Mouse (Mus musculus): Measurements from ENCODE around the gene Aak1. TPM values are rescaled to one million over a fixed set of nuclear protein-coding genes. Genes with fewer than 3 reads are reported as not detected.

The Aak1 gene
- polyA plus RNA-seq, 1 experiment from 2014 or later = 18.8 TPM

GRCm38 (mm10) chr6:86909881-86910280 lies 60.6 kb downstream of the Aak1 start:
- 90% methylated on average over 7 of the region's 7 CpGs for WGBS
- H3K36me3 ChIP-seq = peaks cover 5% of the 10 kb centered on the region; the same call in 1 of the 2 replicates
- H3K27ac ChIP-seq = no peak overlapping the region
- H3K4me1 ChIP-seq (replicated peaks) = no peaks in the 10 kb centered on the region
- H3K27me3 ChIP-seq (ENCODE audit: insufficient read depth, poor library complexity, severe bottlenecking) = no peaks in the 10 kb centered on the region
- H3K4me3 ChIP-seq = no peak overlapping the region
- DNase-seq (ENCODE audit: low spot score) = no peak
- no peaks in the 10 kb centered on the region for H3K9me3 ChIP-seq

DNA sequence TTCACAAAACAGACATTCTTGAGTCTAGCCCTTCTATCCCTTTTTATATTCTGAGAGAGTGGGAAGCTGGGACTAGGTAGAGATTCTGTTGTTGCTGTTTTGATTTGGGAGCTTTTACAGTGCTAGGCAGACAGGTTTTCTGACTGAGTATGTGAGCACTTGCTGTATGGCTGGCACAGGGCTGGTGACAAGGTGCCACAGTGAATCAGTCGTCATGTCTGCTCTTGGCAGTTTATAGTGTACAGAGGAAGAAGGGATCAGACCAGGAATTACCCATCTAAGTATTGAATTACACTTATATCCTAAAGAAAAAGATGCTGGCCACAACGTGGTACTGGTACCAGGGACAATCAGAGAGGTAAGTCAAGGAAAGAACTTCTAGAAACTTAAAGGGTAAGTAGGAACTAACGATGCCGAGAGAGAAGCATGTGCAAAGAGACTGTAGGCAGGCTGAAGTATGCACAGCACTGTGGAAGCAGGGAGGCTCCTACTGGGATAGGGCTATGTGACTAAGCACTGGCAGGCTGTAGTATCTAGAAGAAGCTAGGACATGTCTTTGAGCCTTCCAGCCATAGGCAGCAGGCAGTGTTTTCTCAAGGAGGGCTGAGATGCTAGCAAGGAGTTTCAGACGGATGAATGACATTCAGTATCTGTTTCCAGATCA lies 67.0 kb downstream of the Aak1 start:
- peaks cover 3% of the 10 kb centered on the region; the same call in 1 of the 2 replicates for H3K36me3 ChIP-seq
- no peak for DNase-seq (ENCODE audit: low spot score)
- no peak overlapping the region for H3K4me3 ChIP-seq
- H3K27me3 ChIP-seq (ENCODE audit: insufficient read depth, poor library complexity, severe bottlenecking) = no peaks in the 10 kb centered on the region
- no peaks in the 10 kb centered on the region for H3K9me3 ChIP-seq
- 84% methylated on average over 5 of the region's 5 CpGs for whole genome bisulfite sequencing
- no peak overlapping the region for H3K27ac ChIP-seq
- H3K4me1 ChIP-seq (replicated peaks) = no peaks in the 10 kb centered on the region

- Histone ChIP-seq H3K36me3 (0 out of 2 replicates have a peak, but pooled peaks cover 2% of the 10 kb centered on the region), H3K4me3 (no peak overlapping the region), H3K27ac (no peak overlapping the region), H3K9me3 (no peaks in the 10 kb centered on the region), H3K4me1 (replicated peaks) (0 out of 2 replicates have a peak, but pooled peaks cover 3% of the 10 kb centered on the region), H3K27me3 (ENCODE audit: insufficient read depth, poor library complexity, severe bottlenecking) (no peaks in the 10 kb centered on the region)
- 75% methylated on average over 4 of the region's 4 CpGs for whole genome bisulfite sequencing
- DNase-seq (ENCODE audit: low spot score) = no peak
Observed at GRCm38 (mm10) chr6:86917231-86917630, 67.9 kb downstream of the Aak1 start.

DNA sequence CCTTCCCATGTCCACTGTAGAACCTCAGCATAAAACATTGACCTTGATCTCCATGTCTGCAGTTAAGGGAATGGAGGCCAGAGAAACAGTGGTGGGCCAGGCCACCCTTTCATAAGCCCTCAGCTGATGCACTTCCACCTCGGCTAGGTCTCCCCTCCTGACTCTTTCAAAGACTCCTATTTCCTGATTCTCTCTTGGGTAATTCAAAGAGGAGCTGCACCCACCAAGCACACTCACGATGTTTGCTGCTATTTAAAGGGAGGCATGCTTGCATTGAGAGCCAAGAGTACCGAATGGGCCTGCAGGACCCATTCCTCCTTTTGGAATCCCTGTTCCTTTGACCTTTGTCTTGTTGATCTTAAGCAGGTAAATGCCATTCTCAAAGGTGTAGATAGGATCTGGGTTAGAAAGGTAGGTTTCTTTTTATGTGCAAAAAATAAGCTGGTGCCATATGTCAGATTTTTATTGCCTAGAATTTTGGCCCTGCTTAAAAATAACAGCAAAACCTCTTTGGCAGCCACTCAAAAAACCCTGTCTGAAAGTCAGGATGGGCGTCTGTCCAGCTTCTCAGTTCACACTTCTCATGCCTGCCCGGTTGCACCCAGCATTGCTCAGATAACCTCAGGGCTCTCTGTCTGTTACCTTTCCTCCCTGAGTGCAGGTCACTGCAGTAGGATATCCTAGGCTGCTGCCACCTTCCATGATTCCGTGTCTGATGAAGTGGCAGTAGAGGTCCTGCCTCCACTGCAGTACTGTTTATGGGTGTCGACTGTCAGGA lies 68.9 kb downstream of the Aak1 start:
- no peaks in the 10 kb centered on the region for H3K27me3 ChIP-seq (ENCODE audit: insufficient read depth, poor library complexity, severe bottlenecking)
- 84% methylated on average over 7 of the region's 7 CpGs for WGBS
- 0 out of 2 replicates have a peak, but pooled peaks cover 2% of the 10 kb centered on the region for H3K36me3 ChIP-seq
- H3K4me3 ChIP-seq = no peak overlapping the region
- H3K9me3 ChIP-seq = no peaks in the 10 kb centered on the region
- no peak for DNase-seq (ENCODE audit: low spot score)
- H3K4me1 ChIP-seq (replicated peaks) = 0 out of 2 replicates have a peak, but pooled peaks cover 3% of the 10 kb centered on the region
- no peak overlapping the region for H3K27ac ChIP-seq

- H3K4me1 ChIP-seq (replicated peaks) = 0 out of 2 replicates have a peak, but pooled peaks cover 3% of the 10 kb centered on the region
- peaks cover 16% of the 10 kb centered on the region for H3K36me3 ChIP-seq
- peak; percentile 51 for DNase-seq (ENCODE audit: low spot score)
- no peak overlapping the region for H3K27ac ChIP-seq
- no peak overlapping the region for H3K4me3 ChIP-seq
- WGBS = 19% methylated on average over 4 of the region's 4 CpGs
- H3K27me3 ChIP-seq (ENCODE audit: insufficient read depth, poor library complexity, severe bottlenecking) = no peaks in the 10 kb centered on the region
- no peaks in the 10 kb centered on the region for H3K9me3 ChIP-seq
Observed at GRCm38 (mm10) chr6:86921880-86922279, 72.6 kb downstream of the Aak1 start.

DNA sequence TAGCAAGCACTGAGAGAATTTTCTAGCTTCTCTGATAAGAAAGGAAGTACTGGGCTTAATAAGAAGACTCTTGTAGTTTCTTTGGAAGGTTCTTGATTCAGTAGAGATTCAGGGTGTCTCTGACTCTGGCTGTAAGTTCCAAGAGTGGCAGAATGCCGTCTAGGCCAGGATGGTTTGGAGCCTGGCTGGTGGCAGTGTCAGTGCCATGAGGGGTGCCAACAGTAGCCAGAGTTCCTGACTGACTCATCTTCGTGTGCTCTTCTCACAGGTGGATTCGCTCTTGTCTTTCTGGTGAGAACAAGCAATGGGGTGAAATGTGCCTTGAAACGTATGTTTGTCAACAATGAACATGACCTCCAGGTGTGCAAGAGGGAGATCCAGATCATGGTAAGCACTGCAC lies 75.4 kb downstream of the Aak1 start:
- WGBS = 93% methylated on average over 4 of the region's 4 CpGs
- Histone ChIP-seq H3K36me3 (peaks cover 35% of the 10 kb centered on the region), H3K27ac (no peak overlapping the region), H3K4me3 (no peak overlapping the region), H3K27me3 (ENCODE audit: insufficient read depth, poor library complexity, severe bottlenecking) (no peaks in the 10 kb centered on the region), H3K4me1 (replicated peaks) (0 out of 2 replicates have a peak, but pooled peaks cover 3% of the 10 kb centered on the region), H3K9me3 (no peaks in the 10 kb centered on the region)
- DNase-seq (ENCODE audit: low spot score) = no peak

GRCm38 (mm10) chr6:86934541-86934940 lies 85.2 kb downstream of the Aak1 start:
- 83% methylated on average over 5 of the region's 5 CpGs for WGBS
- no peaks in the 10 kb centered on the region for H3K4me1 ChIP-seq (replicated peaks)
- peaks cover 63% of the 10 kb centered on the region for H3K36me3 ChIP-seq
- H3K27me3 ChIP-seq (ENCODE audit: insufficient read depth, poor library complexity, severe bottlenecking) = no peaks in the 10 kb centered on the region
- H3K9me3 ChIP-seq = peaks cover 19% of the 10 kb centered on the region
- H3K27ac ChIP-seq = no peak overlapping the region
- H3K4me3 ChIP-seq = no peak overlapping the region
- no peak for DNase-seq (ENCODE audit: low spot score)

GRCm38 (mm10) chr6:86939797-86940196 lies 90.5 kb downstream of the Aak1 start:
- peaks cover 19% of the 10 kb centered on the region for H3K9me3 ChIP-seq
- H3K4me3 ChIP-seq = no peak overlapping the region
- DNase-seq (ENCODE audit: low spot score) = no peak
- peaks cover 77% of the 10 kb centered on the region for H3K36me3 ChIP-seq
- 96% methylated on average over 7 of the region's 7 CpGs for WGBS
- H3K27me3 ChIP-seq (ENCODE audit: insufficient read depth, poor library complexity, severe bottlenecking) = no peaks in the 10 kb centered on the region
- H3K27ac ChIP-seq = no peak overlapping the region
- H3K4me1 ChIP-seq (replicated peaks) = no peaks in the 10 kb centered on the region

DNA sequence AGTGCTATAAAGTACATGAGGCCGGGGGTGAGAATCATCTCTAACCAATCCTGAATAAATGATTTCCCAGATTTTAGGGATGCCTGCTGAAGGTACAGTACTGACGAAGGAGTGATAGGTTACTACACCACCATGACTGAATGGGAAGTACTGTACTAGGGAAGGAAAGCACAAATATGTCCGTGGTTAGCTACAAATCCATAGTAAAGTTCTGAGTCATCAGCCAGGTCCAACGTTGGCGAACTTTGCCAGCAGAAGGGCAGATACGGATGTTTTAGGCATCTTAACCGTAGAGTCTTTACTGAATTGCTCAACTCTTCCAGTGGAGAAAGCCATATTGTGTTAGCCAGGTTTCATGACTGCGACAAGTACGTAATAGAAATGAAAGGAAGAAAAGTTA lies 91.6 kb downstream of the Aak1 start:
- H3K27ac ChIP-seq = no peak overlapping the region
- no peaks in the 10 kb centered on the region for H3K27me3 ChIP-seq (ENCODE audit: insufficient read depth, poor library complexity, severe bottlenecking)
- H3K9me3 ChIP-seq = peaks cover 10% of the 10 kb centered on the region; the same call in 1 of the 2 replicates
- no peak overlapping the region for H3K4me3 ChIP-seq
- H3K4me1 ChIP-seq (replicated peaks) = no peaks in the 10 kb centered on the region
- H3K36me3 ChIP-seq = peaks cover 77% of the 10 kb centered on the region
- 96% methylated on average over 9 of the region's 9 CpGs for WGBS
- DNase-seq (ENCODE audit: low spot score) = no peak

DNA sequence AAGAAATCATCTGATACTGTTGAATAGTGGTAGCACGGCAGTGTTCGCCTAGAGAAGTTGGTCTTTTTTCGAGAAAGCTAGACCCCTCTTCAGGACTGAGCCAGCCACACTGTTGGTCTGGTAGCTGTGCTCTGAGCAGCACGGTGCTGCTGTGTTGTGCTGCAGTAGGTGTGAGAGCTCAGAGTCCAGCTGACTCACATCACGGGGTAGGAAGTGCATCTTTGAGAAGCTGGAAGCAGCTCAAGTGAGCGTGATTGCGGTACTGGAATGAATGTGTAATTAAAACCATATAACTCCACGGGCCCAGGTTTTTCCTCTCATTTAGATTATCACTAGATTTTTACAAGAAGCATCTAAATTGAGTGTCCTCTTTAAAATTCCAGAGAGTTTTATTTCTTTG lies 97.8 kb downstream of the Aak1 start:
- Histone ChIP-seq H3K4me3 (no peak overlapping the region), H3K9me3 (no peaks in the 10 kb centered on the region), H3K27ac (no peak overlapping the region), H3K27me3 (ENCODE audit: insufficient read depth, poor library complexity, severe bottlenecking) (no peaks in the 10 kb centered on the region), H3K4me1 (replicated peaks) (peaks cover 16% of the 10 kb centered on the region), H3K36me3 (peaks cover 65% of the 10 kb centered on the region)
- 92% methylated on average over 8 of the region's 8 CpGs for WGBS
- DNase-seq (ENCODE audit: low spot score) = no peak

DNA sequence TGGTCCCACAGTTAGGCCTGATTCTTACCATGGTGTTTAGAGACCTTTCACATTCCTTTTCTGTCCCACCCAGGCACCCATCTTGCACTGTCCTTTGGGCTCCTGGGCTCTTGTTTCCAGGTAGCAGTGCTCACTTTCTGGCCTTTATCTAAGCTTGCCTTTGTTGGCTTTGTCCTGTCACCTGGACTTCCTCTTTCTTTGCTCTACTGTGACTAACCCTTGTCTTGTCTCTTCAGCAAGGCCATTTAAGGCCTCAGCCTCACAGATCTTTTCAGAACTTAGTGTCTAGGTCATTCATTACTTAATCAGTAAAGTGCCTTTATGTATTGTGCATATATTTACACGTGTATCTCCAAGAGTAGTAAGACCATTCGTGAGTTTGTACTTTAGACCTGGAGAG lies 99.4 kb downstream of the Aak1 start:
- Histone ChIP-seq H3K36me3 (peaks cover 73% of the 10 kb centered on the region), H3K4me1 (replicated peaks) (peaks cover 16% of the 10 kb centered on the region), H3K4me3 (no peak overlapping the region), H3K27ac (no peak overlapping the region), H3K27me3 (ENCODE audit: insufficient read depth, poor library complexity, severe bottlenecking) (no peaks in the 10 kb centered on the region), H3K9me3 (no peaks in the 10 kb centered on the region)
- no peak for DNase-seq (ENCODE audit: low spot score)
- 94% methylated on average over 2 of the region's 2 CpGs for WGBS

DNA sequence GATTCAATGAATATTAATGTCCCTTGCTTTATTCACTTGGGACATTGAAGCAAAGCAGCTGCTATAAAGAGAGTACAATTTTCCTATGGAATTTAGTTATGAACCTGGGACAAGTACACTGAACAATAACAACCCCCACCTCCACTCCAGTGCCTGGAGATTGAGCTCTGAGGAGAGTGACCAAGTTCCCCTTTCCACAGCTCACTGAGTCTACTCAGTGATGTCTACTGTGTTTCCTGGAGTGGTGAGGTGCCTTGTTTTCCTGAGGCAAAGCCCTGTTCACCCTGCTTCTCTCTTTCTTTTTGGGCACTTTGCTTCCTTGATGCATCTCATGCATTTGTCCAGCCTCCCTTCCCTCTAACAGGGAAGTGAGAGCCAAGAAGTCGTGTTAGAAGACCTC lies 100.8 kb downstream of the Aak1 start:
- peaks cover 71% of the 10 kb centered on the region for H3K36me3 ChIP-seq
- H3K27me3 ChIP-seq (ENCODE audit: insufficient read depth, poor library complexity, severe bottlenecking) = no peaks in the 10 kb centered on the region
- DNase-seq (ENCODE audit: low spot score) = no peak
- no peak overlapping the region for H3K4me3 ChIP-seq
- 74% methylated on average over 1 of the region's 1 CpGs for WGBS
- H3K9me3 ChIP-seq = no peaks in the 10 kb centered on the region
- peaks cover 16% of the 10 kb centered on the region for H3K4me1 ChIP-seq (replicated peaks)
- no peak overlapping the region for H3K27ac ChIP-seq

DNA sequence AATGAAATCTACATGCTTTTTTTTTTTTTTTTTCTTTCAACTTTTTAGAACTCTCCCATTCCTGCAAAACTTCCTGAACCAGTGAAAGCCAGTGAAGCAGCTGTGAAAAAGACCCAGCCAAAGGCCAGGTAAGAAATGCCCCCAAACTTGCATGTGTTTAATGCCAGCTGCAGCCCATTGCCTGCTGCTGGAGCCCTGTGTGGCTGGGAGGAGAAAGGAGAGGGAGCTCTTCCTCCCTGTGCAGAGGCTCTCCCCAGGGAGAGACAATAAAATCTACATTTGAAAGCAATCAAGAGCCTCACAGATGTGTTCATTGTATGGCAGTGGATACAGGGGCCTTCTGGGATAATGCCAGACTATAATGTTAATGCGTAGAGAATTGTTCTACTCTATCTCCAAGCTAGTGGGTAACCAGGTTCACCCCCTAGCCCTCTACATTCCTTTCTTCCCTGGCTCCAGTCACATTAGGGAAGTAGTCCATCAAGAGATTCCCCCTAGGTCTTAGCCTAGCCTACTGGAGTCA lies 101.5 kb downstream of the Aak1 start:
- WGBS = 52% methylated on average over 1 of the region's 1 CpGs
- Histone ChIP-seq H3K4me1 (replicated peaks) (peaks cover 16% of the 10 kb centered on the region), H3K9me3 (no peaks in the 10 kb centered on the region), H3K4me3 (no peak overlapping the region), H3K27me3 (ENCODE audit: insufficient read depth, poor library complexity, severe bottlenecking) (no peaks in the 10 kb centered on the region), H3K36me3 (peaks cover 71% of the 10 kb centered on the region), H3K27ac (no peak overlapping the region)
- no peak for DNase-seq (ENCODE audit: low spot score)

All from hindbrain, embryonic 10.5 days (tissue).